Mouse (Mus musculus): ENCODE results near the gene Lsm2. TPM values are rescaled to one million over a fixed set of nuclear protein-coding genes. Genes with fewer than 3 reads are reported as not detected.

The Lsm2 gene
- polyA plus RNA-seq, 1 experiment = 136 TPM

GRCm38 (mm10) chr17:35022541-35023060, 40.9 kb downstream of the Lsm2 start:
- TF ChIP-seq CTCF (IDR thresholded peaks at IDR 0.05; ENCODE audit: borderline replicate concordance, extremely low read depth, insufficient read depth, insufficient read length) (no peak), POLR2A (IDR thresholded peaks at IDR 0.05; ENCODE audit: borderline replicate concordance, extremely low read depth, insufficient read depth, insufficient read length, poor library complexity, severe bottlenecking) (no peak)
- DNase-seq (ENCODE audit: low read depth) = no peak

GRCm38 (mm10) chr17:35023221-35023620, 41.6 kb downstream of the Lsm2 start:
- no peak for DNase-seq (ENCODE audit: low read depth)
- TF ChIP-seq POLR2A (IDR thresholded peaks at IDR 0.05; ENCODE audit: borderline replicate concordance, extremely low read depth, insufficient read depth, insufficient read length, poor library complexity, severe bottlenecking) (no peak), CTCF (IDR thresholded peaks at IDR 0.05; ENCODE audit: borderline replicate concordance, extremely low read depth, insufficient read depth, insufficient read length) (no peak)

- TF ChIP-seq POLR2A (IDR thresholded peaks at IDR 0.05; ENCODE audit: borderline replicate concordance, extremely low read depth, insufficient read depth, insufficient read length, poor library complexity, severe bottlenecking) (no peak), CTCF (IDR thresholded peaks at IDR 0.05; ENCODE audit: borderline replicate concordance, extremely low read depth, insufficient read depth, insufficient read length) (no peak)
- DNase-seq (ENCODE audit: low read depth) = no peak
These were observed 42.1 kb downstream of the Lsm2 start for GRCm38 (mm10) chr17:35023756-35024155.

DNA sequence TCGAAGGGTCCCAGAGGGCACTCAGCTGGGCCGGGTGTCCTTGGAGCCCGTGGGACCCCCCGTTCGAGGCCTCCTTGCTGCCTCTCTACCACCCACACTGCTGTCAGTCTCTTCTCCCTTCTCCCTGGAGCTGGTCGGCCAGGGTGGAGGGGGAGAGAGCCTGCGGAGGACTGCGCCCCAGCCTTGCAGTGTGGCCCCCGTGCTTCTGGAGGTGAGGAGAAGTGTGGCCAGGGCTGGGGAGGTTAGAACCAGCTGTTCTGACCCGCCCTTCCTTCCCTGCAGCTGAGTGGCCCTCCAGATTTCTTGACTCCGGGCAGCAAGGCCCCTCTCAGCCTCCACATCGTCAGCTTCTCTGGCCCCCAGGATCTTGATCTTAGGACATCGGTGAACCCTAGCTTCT, 42.6 kb downstream of the Lsm2 start:
- no peak for TF ChIP-seq CTCF (IDR thresholded peaks at IDR 0.05; ENCODE audit: borderline replicate concordance, extremely low read depth, insufficient read depth, insufficient read length)
- no peak for DNase-seq (ENCODE audit: low read depth)

GRCm38 (mm10) chr17:35024691-35025488, 43.2 kb downstream of the Lsm2 start:
- no peak for TF ChIP-seq CTCF (IDR thresholded peaks at IDR 0.05; ENCODE audit: borderline replicate concordance, extremely low read depth, insufficient read depth, insufficient read length)
- TF ChIP-seq POLR2A (IDR thresholded peaks at IDR 0.05; ENCODE audit: borderline replicate concordance, extremely low read depth, insufficient read depth, insufficient read length, poor library complexity, severe bottlenecking) = no peak

GRCm38 (mm10) chr17:35026206-35026605, 44.5 kb downstream of the Lsm2 start:
- TF ChIP-seq CTCF (IDR thresholded peaks at IDR 0.05; ENCODE audit: borderline replicate concordance, extremely low read depth, insufficient read depth, insufficient read length) = no peak
- no peak for TF ChIP-seq POLR2A (IDR thresholded peaks at IDR 0.05; ENCODE audit: borderline replicate concordance, extremely low read depth, insufficient read depth, insufficient read length, poor library complexity, severe bottlenecking)
- DNase-seq (ENCODE audit: low read depth) = no peak

More at GRCm38 (mm10) chr17:35024691-35025488, 43.2 kb downstream of the Lsm2 start:
- no peak for DNase-seq (ENCODE audit: low read depth)

DNA sequence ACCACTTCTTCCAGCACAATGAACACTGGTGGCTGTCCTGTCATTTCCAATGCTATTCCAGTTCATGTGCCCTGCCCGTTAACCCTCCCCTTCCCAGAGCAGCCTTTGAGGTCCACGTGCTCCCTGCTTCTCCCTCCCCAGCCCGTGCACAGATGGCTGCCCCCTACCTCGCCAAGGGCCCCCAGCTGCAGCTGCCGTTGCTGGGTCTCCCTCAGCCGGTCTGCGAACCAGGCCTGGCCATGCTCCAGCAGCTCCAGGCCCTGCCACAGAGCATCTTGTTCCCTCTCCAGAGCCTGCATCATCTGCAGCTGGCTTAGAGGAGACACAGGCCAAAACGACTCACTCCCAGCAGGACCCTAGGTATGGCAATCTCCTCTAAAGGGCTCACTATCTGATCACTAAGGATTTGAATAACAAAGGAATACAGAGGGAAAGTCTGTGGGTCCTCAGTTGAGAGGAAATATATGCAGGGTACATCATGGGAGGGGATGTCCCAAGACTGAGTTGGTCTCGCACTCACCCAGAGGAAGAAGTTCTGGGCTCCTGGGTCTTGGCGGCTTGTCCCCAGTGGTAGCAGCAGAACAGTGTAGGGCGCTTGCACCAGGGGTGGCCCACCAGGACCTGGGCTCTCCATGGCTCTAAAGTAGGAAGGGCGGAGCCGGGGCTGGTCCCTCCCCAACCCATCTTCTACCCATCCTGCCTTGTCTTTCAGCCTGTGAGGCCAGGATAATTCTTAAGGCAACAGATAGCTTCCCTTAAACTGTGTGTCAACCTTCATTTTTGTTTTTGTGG, 45.8 kb downstream of the Lsm2 start, which contains the start of gene Sapcd1:
TSS of gene Sapcd1 (minus strand) at position 740 of the 792 bp plus-strand sequence.
- DNase-seq (ENCODE audit: low read depth) = peak; percentile 93
- TF ChIP-seq CTCF (IDR thresholded peaks at IDR 0.05; ENCODE audit: borderline replicate concordance, extremely low read depth, insufficient read depth, insufficient read length) = no peak
- TF ChIP-seq POLR2A (IDR thresholded peaks at IDR 0.05; ENCODE audit: borderline replicate concordance, extremely low read depth, insufficient read depth, insufficient read length, poor library complexity, severe bottlenecking) = no peak

GRCm38 (mm10) chr17:35028315-35028714, 46.7 kb downstream of the Lsm2 start:
- no peak for TF ChIP-seq POLR2A (IDR thresholded peaks at IDR 0.05; ENCODE audit: borderline replicate concordance, extremely low read depth, insufficient read depth, insufficient read length, poor library complexity, severe bottlenecking)
- no peak for TF ChIP-seq CTCF (IDR thresholded peaks at IDR 0.05; ENCODE audit: borderline replicate concordance, extremely low read depth, insufficient read depth, insufficient read length)
- DNase-seq (ENCODE audit: low read depth) = peak; percentile 24

GRCm38 (mm10) chr17:35029691-35030532, 48.2 kb downstream of the Lsm2 start:
- DNase-seq (ENCODE audit: low read depth) = peak; percentile 45
- no peak for TF ChIP-seq POLR2A (IDR thresholded peaks at IDR 0.05; ENCODE audit: borderline replicate concordance, extremely low read depth, insufficient read depth, insufficient read length, poor library complexity, severe bottlenecking)
- TF ChIP-seq CTCF (IDR thresholded peaks at IDR 0.05; ENCODE audit: borderline replicate concordance, extremely low read depth, insufficient read depth, insufficient read length) = peak; percentile 58; the same call in 1 of the 2 replicates

- TF ChIP-seq CTCF (IDR thresholded peaks at IDR 0.05; ENCODE audit: borderline replicate concordance, extremely low read depth, insufficient read depth, insufficient read length) = no peak
- TF ChIP-seq POLR2A (IDR thresholded peaks at IDR 0.05; ENCODE audit: borderline replicate concordance, extremely low read depth, insufficient read depth, insufficient read length, poor library complexity, severe bottlenecking) = no peak
- DNase-seq (ENCODE audit: low read depth) = no peak
These were observed 49.6 kb downstream of the Lsm2 start for GRCm38 (mm10) chr17:35031272-35031671.
